Mouse (Mus musculus): Measurements from ENCODE around the gene Gm20388.

DNA sequence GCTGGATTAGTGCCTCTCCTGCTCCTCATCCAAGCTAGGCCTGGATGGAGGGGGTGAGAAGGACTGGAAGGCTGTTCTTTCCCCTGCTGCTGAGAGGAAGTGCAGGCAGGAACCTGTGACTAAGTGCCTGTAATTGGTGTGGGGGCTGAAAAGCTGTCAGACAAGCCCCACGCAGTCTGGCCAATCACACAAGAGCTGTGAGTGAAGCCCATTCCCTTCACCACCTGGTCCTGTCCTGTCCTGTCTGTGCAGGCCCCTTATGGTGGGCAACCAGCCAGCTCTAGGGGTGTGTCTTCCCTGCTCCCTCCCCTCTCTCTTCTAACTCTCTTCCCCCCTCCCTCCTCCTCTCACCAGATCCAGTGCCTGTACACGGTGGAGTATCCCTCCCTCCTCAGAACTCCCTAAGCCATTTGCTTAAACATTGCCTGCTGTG, 3227.0 kb downstream of the Gm20388 start:
- TF ChIP-seq CTCF (IDR thresholded peaks at IDR 0.05; ENCODE audit: low read depth, low read length) (no peak), TAL1 (conservative IDR thresholded peaks at IDR 0.05; ENCODE audit: low read depth, low read length) (no peak), GATA1 (IDR thresholded peaks at IDR 0.05; ENCODE audit: borderline replicate concordance, low read length) (no peak)

All from G1E (cell line).